Mouse (Mus musculus) neural tube, embryonic 12.5 days (tissue): ENCODE data around the gene Sema4c. TPM values are rescaled to one million over a fixed set of nuclear protein-coding genes. Genes with fewer than 3 reads are reported as not detected.

ENCODE experiments used
- ATAC-seq: fragments of 200-750 bp; cut with Nextera tagmentation; 2 replicates; pipeline ENCODE4 v1.8.0; 2017; ENCODE audit warnings: low read depth, mild to moderate bottlenecking, moderate TSS enrichment, moderate library complexity; ENCODE audit not compliant: low FRiP score
- H3K27ac ChIP-seq: fragments of 300-500 bp; sonication (generic); 2 replicates; pipeline ENCODE4 v1.5.1; 2016
- H3K27me3 ChIP-seq: fragments of 300-500 bp; sonication (generic); replicated peaks from 2 replicates; pipeline ENCODE4 v1.6.1; 2016; ENCODE audit warnings: mild to moderate bottlenecking
- H3K36me3 ChIP-seq: fragments of 300-500 bp; sonication (generic); 2 replicates; pipeline ENCODE4 v1.6.1; 2016; ENCODE audit warnings: mild to moderate bottlenecking
- H3K4me1 ChIP-seq: fragments of 300-500 bp; sonication (generic); 2 replicates; pipeline ENCODE4 v1.6.1; 2016
- H3K4me2 ChIP-seq: fragments of 300-500 bp; sonication (generic); replicated peaks from 2 replicates; pipeline ENCODE4 v1.6.1; 2016; ENCODE audit warnings: mild to moderate bottlenecking
- H3K4me3 ChIP-seq: fragments of 300-500 bp; sonication (generic); 2 replicates; pipeline ENCODE4 v1.5.1; 2016
- H3K9ac ChIP-seq: fragments of 300-500 bp; sonication (generic); 2 replicates; pipeline ENCODE4 v1.6.1; 2016; ENCODE audit warnings: mild to moderate bottlenecking
- H3K9me3 ChIP-seq: fragments of 300-500 bp; sonication (generic); 2 replicates; pipeline ENCODE4 v1.6.1; 2016; ENCODE audit warnings: mild to moderate bottlenecking
- WGBS: fragments of 180-500 bp; shearing (Covaris S2); methylation state at CpG from one replicate; pipeline ENCODE4 v1.1.7; 2016; 5-methylcytosine and 5-hydroxymethylcytosine counted together
- microRNA-seq: library from miRNA; unstranded; fragments of <30 nt; microRNA quantifications from one replicate; pipeline ENCODE4, GENCODE M21; 2017
- polyA plus RNA-seq: library from polyadenylated mRNA; unstranded; fragments of >200 nt; fragmentation: Nextera tagmentation; extraction: Ambion mirVana; gene quantifications from 2 replicates; pipeline ENCODE4 v1.2.1, GENCODE M21; 2016

The Sema4c gene
- polyA plus RNA-seq, 1 experiment from 2014 or later, result 35.4 TPM

DNA sequence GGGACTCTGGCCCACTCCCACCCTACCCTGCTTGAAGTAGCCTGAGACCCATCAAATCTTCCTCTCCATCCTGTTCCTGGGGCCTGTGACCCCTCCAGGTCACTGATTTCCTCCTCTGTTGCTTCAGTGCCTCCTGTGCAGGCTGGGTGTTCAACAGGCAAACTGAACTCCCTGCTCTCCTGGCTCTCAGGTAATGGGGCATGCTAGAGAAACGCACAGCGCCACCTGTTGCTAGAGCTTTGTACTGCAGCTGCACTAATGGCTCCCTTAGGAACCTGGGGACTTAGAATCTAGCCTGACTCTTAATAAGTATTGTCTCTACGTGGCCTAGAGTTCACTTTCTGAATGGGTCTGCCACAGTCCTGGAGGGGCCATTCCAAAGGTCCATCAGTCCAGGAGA lies 56.9 kb downstream of the Sema4c start:
- H3K9me3 ChIP-seq, result no peaks in the 10 kb centered on the region
- no peak overlapping the region for H3K4me2 ChIP-seq
- WGBS, result 9% methylated on average over 3 of the region's 3 CpGs
- H3K27ac ChIP-seq, result no peak overlapping the region
- H3K4me3 ChIP-seq, result no peak overlapping the region
- ATAC-seq, result no peak
- H3K27me3 ChIP-seq, result no peaks in the 10 kb centered on the region
- no peak overlapping the region for H3K9ac ChIP-seq
- no peaks in the 10 kb centered on the region for H3K4me1 ChIP-seq
- H3K36me3 ChIP-seq, result peaks cover 30% of the 10 kb centered on the region

Small RNA genes within 50 kb of the gene (microRNA-seq; reads per million reads assigned to microRNA genes)
- not detected for gene Gm47280

Other genes starting within 250 kb of the Sema4c start
- 44.0 and 45.3 TPM in 2 replicates for gene Kansl3, start 189.2 kb downstream of the Sema4c start, polyA plus RNA-seq
- gene Fer1l5, start 186.1 kb downstream of the Sema4c start, polyA plus RNA-seq, result 1.7 and 2.1 TPM in 2 replicates
- gene Lman2l, start 113.1 kb downstream of the Sema4c start, polyA plus RNA-seq, result 71.2 and 73.2 TPM in 2 replicates
- gene Cnnm4, start 86.7 kb downstream of the Sema4c start, polyA plus RNA-seq, result 10.1 and 10.6 TPM in 2 replicates
- 3.7 and 5.3 TPM in 2 replicates for gene Cnnm3, start 46.5 kb downstream of the Sema4c start, polyA plus RNA-seq
- gene Ankrd23, start 21.5 kb downstream of the Sema4c start, polyA plus RNA-seq, result 16.4 and 16.6 TPM in 2 replicates
- gene Gm42417, start 18.9 kb downstream of the Sema4c start, polyA plus RNA-seq, result 1.0 TPM in 1 of 2 replicates, not detected in the other
- 18.6 and 19.5 TPM in 2 replicates for gene Ankrd39, start 10.9 kb downstream of the Sema4c start, polyA plus RNA-seq
- gene Fam178b, start 124.8 kb upstream of the Sema4c start, polyA plus RNA-seq, result 0.33 and 0.48 TPM in 2 replicates
- 532 and 537 TPM in 2 replicates for gene Cox5b, start 133.1 kb upstream of the Sema4c start, polyA plus RNA-seq
- gene 4933424G06Rik, start 151.8 kb upstream of the Sema4c start, polyA plus RNA-seq, result 0.42 TPM in 1 of 2 replicates, not detected in the other
- 119 and 131 TPM in 2 replicates for gene Actr1b, start 156.1 kb upstream of the Sema4c start, polyA plus RNA-seq
- 0.17 and 0.33 TPM in 2 replicates for gene Zap70, start 203.4 kb upstream of the Sema4c start, polyA plus RNA-seq